Mouse (Mus musculus) T-helper 17 cell (primary cell): ENCODE measurements at regions not wholly inside any gene's neighbourhood (a gene's known extent, or its start where the extent isn't known, plus 50 kb on each side); places are given as distances from the start of the nearest gene placed in this dataset.

Experiments used
- in situ Hi-C, 2 experiments: fragments of 300-600 bp; cut with MboI, MseI; formaldehyde crosslinking; loops; 1 replicate in 1 of 2; 2 replicates in 1 of 2; pipeline ENCODE4 v1.15.1; 2025; ENCODE audit warnings: high pct_unique_total_duplicates in 2 of 2

- in situ Hi-C loops, result no loop called here
Measured at GRCm38 (mm10) chr2:138820489-138820888, 564.1 kb downstream of the Btbd3 start.

GRCm38 (mm10) chr2:138824873-138825272, 568.5 kb downstream of the Btbd3 start:
- in situ Hi-C loops, result no loop called here

- in situ Hi-C loops, result no loop called here
Measured at GRCm38 (mm10) chr2:138827813-138828570, 571.6 kb downstream of the Btbd3 start.

GRCm38 (mm10) chr2:138838846-138839245, 582.5 kb downstream of the Btbd3 start:
- in situ Hi-C loops, result no loop called here

- in situ Hi-C loops, result no loop called here
Measured at GRCm38 (mm10) chr2:138859121-138859520, 602.8 kb downstream of the Btbd3 start.

- in situ Hi-C loops, result no loop called here
Measured at GRCm38 (mm10) chr2:138896563-138896962, 597.1 kb upstream of the Sptlc3 start.

GRCm38 (mm10) chr2:138897101-138897500, 596.6 kb upstream of the Sptlc3 start:
- in situ Hi-C loops, result no loop called here

GRCm38 (mm10) chr2:138937165-138937564, 556.5 kb upstream of the Sptlc3 start:
- in situ Hi-C loops, result no loop called here

- in situ Hi-C loops, result no loop called here
Measured at GRCm38 (mm10) chr2:138939367-138939766, 554.3 kb upstream of the Sptlc3 start.

GRCm38 (mm10) chr2:138966110-138966790, 527.5 kb upstream of the Sptlc3 start:
- in situ Hi-C loops, result no loop called here

GRCm38 (mm10) chr2:138974548-138974947, 519.2 kb upstream of the Sptlc3 start:
- in situ Hi-C loops, result no loop called here

- in situ Hi-C loops, result no loop called here
Measured at GRCm38 (mm10) chr2:138990031-138990430, 503.7 kb upstream of the Sptlc3 start.

GRCm38 (mm10) chr2:139032105-139032812, 461.5 kb upstream of the Sptlc3 start:
- in situ Hi-C loops, result no loop called here

GRCm38 (mm10) chr2:139034800-139035199, 458.9 kb upstream of the Sptlc3 start:
- in situ Hi-C loops, result no loop called here

GRCm38 (mm10) chr2:139041671-139042273, 451.9 kb upstream of the Sptlc3 start:
- in situ Hi-C loops, result loop anchor here in 1 of 2 experiments (10.0 kb wide), 1 partner anchor 297 kb away; no protein-coding TSS in a partner anchor

- in situ Hi-C loops, result loop anchor here in 1 of 2 experiments (10.0 kb wide), 1 partner anchor 300 kb away; no protein-coding TSS in a partner anchor
Measured at GRCm38 (mm10) chr2:139044684-139045083, 449.0 kb upstream of the Sptlc3 start.

- in situ Hi-C loops, result no loop called here
Measured at GRCm38 (mm10) chr2:139055249-139055648, 438.5 kb upstream of the Sptlc3 start.

- in situ Hi-C loops, result no loop called here
Measured at GRCm38 (mm10) chr2:139069276-139069961, 424.3 kb upstream of the Sptlc3 start.

GRCm38 (mm10) chr2:139071690-139072089, 422.0 kb upstream of the Sptlc3 start:
- in situ Hi-C loops, result no loop called here

- in situ Hi-C loops, result no loop called here
Measured at GRCm38 (mm10) chr2:139093487-139094066, 400.1 kb upstream of the Sptlc3 start.

- in situ Hi-C loops, result no loop called here
Measured at GRCm38 (mm10) chr2:139111669-139112068, 382.0 kb upstream of the Sptlc3 start.
